Mouse (Mus musculus): Measurements from ENCODE around the gene Pbp2. TPM values are rescaled to one million over a fixed set of nuclear protein-coding genes. Genes with fewer than 3 reads are reported as not detected.

Pbp2 gene
- total RNA-seq (2017), result not detected in 2 replicates

- ATAC-seq (replicated peaks; ENCODE audit: low read depth, poor library complexity, severe bottlenecking), result no peak
Measured at GRCm38 (mm10) chr6:135310305-135310704, at the start of gene Pbp2. Gene Pbp2, minus strand, starts transcription at chr6:135310405.

GRCm38 (mm10) chr6:135354953-135355352, 44.7 kb upstream of the Pbp2 start:
- no peak for ATAC-seq (replicated peaks; ENCODE audit: low read depth, poor library complexity, severe bottlenecking)

GRCm38 (mm10) chr6:135352537-135352936, 42.3 kb upstream of the Pbp2 start:
- ATAC-seq (replicated peaks; ENCODE audit: low read depth, poor library complexity, severe bottlenecking), result no peak

- ATAC-seq (replicated peaks; ENCODE audit: low read depth, poor library complexity, severe bottlenecking), result no peak
Measured at GRCm38 (mm10) chr6:135351638-135352302, 41.6 kb upstream of the Pbp2 start.

GRCm38 (mm10) chr6:135341076-135341378, 30.8 kb upstream of the Pbp2 start:
- peak; percentile 88 for ATAC-seq (replicated peaks; ENCODE audit: low read depth, poor library complexity, severe bottlenecking)

- no peak for ATAC-seq (replicated peaks; ENCODE audit: low read depth, poor library complexity, severe bottlenecking)
Measured at GRCm38 (mm10) chr6:135340355-135341075, 30.3 kb upstream of the Pbp2 start.

GRCm38 (mm10) chr6:135336376-135336775, 26.2 kb upstream of the Pbp2 start:
- no peak for ATAC-seq (replicated peaks; ENCODE audit: low read depth, poor library complexity, severe bottlenecking)

- no peak for ATAC-seq (replicated peaks; ENCODE audit: low read depth, poor library complexity, severe bottlenecking)
Measured at GRCm38 (mm10) chr6:135333994-135334651, 23.9 kb upstream of the Pbp2 start.

GRCm38 (mm10) chr6:135332737-135333281, 22.6 kb upstream of the Pbp2 start:
- no peak for ATAC-seq (replicated peaks; ENCODE audit: low read depth, poor library complexity, severe bottlenecking)

- no peak for ATAC-seq (replicated peaks; ENCODE audit: low read depth, poor library complexity, severe bottlenecking)
Measured at GRCm38 (mm10) chr6:135331916-135332315, 21.7 kb upstream of the Pbp2 start.

GRCm38 (mm10) chr6:135326847-135327246, 16.6 kb upstream of the Pbp2 start:
- ATAC-seq (replicated peaks; ENCODE audit: low read depth, poor library complexity, severe bottlenecking), result no peak

GRCm38 (mm10) chr6:135324686-135325300, 14.6 kb upstream of the Pbp2 start:
- ATAC-seq (replicated peaks; ENCODE audit: low read depth, poor library complexity, severe bottlenecking), result peak; percentile 27

- ATAC-seq (replicated peaks; ENCODE audit: low read depth, poor library complexity, severe bottlenecking), result peak; percentile 51
Measured at GRCm38 (mm10) chr6:135324111-135324510, 13.9 kb upstream of the Pbp2 start.

GRCm38 (mm10) chr6:135323311-135323982, 13.2 kb upstream of the Pbp2 start:
- ATAC-seq (replicated peaks; ENCODE audit: low read depth, poor library complexity, severe bottlenecking), result peak; percentile 71

- ATAC-seq (replicated peaks; ENCODE audit: low read depth, poor library complexity, severe bottlenecking), result no peak
Measured at GRCm38 (mm10) chr6:135322749-135323148, 12.5 kb upstream of the Pbp2 start.

GRCm38 (mm10) chr6:135319431-135319933, 9.3 kb upstream of the Pbp2 start:
- ATAC-seq (replicated peaks; ENCODE audit: low read depth, poor library complexity, severe bottlenecking), result no peak

GRCm38 (mm10) chr6:135316141-135316540, 5.9 kb upstream of the Pbp2 start:
- ATAC-seq (replicated peaks; ENCODE audit: low read depth, poor library complexity, severe bottlenecking), result 0 out of 2 replicates have a peak, but pooled peaks have one; percentile 18

- ATAC-seq (replicated peaks; ENCODE audit: low read depth, poor library complexity, severe bottlenecking), result no peak
Measured at GRCm38 (mm10) chr6:135313981-135314380, 3.8 kb upstream of the Pbp2 start.

GRCm38 (mm10) chr6:135312038-135312437, 1.8 kb upstream of the Pbp2 start:
- ATAC-seq (replicated peaks; ENCODE audit: low read depth, poor library complexity, severe bottlenecking), result no peak

All from common myeloid progenitor, adult 5-6 weeks (primary cell).